Mouse (Mus musculus): ENCODE data around the gene Nck1.

The Nck1 gene

GRCm38 (mm10) chr9:100534686-100535085, 11.2 kb downstream of the Nck1 start:
- DNase-seq (ENCODE audit: low read depth) = no peak

DNA sequence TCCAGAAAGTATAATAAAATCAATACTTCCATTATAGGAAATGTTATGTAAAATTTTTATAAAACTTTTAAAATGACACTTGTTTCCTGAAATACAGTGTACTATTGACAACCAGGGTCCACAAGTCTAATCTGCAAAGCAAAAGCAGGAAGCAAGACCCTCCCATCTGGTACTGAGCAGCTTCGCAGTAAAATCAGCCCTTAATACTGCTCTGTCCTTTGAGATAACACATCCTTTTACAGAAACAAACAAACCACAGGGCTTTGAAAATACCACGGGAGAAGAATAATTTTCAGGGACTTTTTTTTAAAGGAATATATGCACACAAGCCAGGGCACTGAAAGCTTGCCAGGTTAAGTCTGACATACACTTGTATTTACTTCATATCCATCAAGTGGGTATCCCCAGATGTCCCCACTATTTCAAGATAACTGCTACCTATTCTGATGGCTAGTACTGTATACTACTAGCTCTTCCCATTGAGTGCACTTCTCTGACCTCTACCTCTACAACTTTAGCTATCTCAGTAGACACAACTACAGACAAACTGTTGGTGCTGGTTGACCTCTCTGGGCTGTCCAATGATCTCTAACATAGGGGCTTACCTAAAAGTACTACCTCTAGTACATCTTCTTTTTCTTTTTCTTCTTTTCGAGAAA, 13.0 kb downstream of the Nck1 start:
- no peak for DNase-seq (ENCODE audit: low read depth)

DNA sequence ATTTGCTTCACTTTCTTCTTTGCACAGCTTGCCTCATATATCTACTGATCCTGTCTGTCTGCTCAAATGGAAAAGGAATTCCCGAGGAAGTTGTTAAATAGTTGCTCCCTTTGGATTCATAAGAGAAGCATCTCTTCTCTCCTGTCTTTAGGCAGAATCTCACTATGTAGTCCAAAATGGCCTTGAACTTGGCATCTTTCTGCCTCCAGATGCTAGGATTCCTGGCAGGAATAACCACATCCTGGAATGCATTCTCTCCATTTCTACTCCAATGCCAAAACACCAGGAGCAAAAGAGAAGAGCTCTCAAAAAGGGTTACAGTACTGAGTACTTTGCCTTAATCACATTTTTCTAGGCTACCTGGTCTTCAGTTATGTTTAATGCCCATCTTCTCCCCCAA, 14.6 kb downstream of the Nck1 start:
- DNase-seq (ENCODE audit: low read depth) = no peak

DNA sequence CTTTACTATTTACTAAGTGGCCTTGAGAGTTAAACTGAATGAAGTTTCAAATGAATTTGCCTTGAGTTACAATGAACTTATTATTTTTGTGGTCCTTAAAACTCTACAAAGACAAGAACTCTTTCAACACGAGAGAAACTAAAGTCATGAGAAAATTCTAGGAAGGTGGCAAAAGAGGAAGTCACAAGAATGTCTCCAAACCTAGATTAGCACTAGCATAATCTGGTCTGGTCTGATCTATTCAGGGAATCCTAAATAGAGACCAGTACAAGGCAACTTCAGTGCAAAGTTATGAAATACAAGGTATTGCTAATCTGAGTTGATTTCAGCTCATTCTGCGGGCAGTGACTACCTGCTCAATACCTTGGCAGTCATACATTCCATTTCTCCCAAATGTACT, 20.7 kb downstream of the Nck1 start:
- no peak for DNase-seq (ENCODE audit: low read depth)

- peak; percentile 65 for DNase-seq (ENCODE audit: low read depth)
Observed at GRCm38 (mm10) chr9:100522029-100522428, 23.9 kb downstream of the Nck1 start.

DNA sequence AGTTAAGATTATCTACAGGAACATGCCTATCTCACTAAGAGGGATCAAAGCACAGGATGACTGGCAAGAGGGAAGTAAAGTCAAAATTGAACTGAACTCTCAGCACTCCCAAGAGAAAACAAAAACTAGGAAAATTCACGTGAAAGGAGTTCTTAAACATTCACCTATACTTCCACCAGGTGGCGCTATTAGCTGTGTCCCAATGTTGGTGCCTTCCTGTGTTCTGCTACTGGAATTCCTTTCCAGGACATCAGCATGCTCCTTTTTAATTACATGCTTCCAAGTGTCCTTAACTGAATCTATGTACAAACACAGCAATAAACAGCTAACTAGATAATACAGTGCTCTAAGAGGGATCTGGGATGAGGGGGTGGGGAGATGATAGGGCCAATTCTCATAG, 25.3 kb downstream of the Nck1 start:
- DNase-seq (ENCODE audit: low read depth) = peak; percentile 70

GRCm38 (mm10) chr9:100520012-100520411, 25.9 kb downstream of the Nck1 start:
- peak; percentile 24 for DNase-seq (ENCODE audit: low read depth)

GRCm38 (mm10) chr9:100507581-100507980, 38.4 kb downstream of the Nck1 start:
- DNase-seq (ENCODE audit: low read depth) = no peak

DNA sequence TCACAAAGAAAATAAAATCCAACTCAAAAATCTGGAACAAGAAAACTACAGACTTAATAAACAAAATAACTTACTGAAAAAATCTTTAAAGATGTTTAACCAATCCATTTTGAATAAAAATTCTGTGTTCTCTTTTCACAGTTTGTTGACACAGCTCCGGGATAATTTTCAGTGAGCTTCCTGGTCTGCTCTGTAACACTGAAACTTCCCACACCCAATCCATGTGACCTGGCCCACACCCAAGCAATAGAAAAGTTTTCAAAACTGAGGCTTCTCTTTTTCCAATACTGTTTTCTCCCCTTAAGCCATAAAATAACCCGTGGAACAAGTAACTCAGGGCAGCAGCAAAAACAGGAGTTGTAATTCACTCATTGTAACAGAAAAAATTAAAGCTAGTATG, 39.3 kb downstream of the Nck1 start:
- DNase-seq (ENCODE audit: low read depth) = no peak

- no peak for DNase-seq (ENCODE audit: low read depth)
Observed at GRCm38 (mm10) chr9:100505498-100505897, 40.4 kb downstream of the Nck1 start.

DNA sequence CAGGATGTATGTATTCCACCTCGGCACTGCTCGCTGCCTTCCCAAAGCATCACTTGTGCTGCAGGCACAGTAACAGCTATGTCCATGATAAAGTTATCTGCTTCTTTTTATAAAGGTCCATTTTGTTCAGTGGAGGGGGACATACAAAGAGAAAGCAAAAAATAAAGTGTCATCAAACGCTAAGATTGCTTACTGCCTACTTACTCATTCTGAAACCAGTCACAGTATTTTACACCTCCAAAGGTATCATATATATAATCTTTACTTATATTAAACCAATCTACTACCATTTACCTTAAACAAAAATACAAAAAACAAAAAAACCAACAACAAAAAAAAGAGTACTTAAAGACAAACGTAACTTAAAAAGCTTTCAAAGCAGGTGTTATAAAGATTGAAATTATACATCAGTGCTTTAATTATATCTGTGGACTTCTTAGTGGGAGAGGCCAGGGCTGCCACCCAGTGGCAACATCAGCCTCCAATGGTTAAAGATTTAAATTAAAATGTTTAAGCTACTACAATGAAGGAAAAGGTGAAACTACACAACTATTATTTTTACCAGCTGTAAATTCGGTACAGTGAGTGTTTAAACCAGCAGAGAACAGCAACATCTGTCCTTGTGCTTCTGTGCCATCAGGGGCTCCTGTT, 52.2 kb downstream of the Nck1 start:
- DNase-seq (ENCODE audit: low read depth) = peak; percentile 61

DNA sequence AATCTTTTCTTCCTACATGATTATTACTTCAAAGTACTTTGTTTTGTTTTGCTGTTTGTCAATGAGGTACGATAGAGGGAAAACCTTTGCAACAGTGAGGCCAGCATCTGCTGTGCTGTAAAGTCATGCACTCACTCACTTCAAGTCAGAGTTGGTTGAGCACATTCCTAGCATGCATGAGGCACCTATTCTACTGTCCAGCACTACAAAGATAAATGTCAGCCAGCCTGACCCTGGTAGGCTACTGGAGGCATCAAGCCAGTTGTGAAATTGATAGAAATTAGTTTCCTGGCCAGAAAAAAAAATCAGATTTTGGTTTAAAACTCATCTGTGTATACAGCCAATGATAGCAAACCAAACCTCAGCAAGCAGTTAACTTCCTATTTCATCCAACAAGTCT, 54.5 kb downstream of the Nck1 start:
- no peak for DNase-seq (ENCODE audit: low read depth)

- DNase-seq (ENCODE audit: low read depth) = no peak
Observed at GRCm38 (mm10) chr9:100488969-100489368, 57.0 kb downstream of the Nck1 start.

DNA sequence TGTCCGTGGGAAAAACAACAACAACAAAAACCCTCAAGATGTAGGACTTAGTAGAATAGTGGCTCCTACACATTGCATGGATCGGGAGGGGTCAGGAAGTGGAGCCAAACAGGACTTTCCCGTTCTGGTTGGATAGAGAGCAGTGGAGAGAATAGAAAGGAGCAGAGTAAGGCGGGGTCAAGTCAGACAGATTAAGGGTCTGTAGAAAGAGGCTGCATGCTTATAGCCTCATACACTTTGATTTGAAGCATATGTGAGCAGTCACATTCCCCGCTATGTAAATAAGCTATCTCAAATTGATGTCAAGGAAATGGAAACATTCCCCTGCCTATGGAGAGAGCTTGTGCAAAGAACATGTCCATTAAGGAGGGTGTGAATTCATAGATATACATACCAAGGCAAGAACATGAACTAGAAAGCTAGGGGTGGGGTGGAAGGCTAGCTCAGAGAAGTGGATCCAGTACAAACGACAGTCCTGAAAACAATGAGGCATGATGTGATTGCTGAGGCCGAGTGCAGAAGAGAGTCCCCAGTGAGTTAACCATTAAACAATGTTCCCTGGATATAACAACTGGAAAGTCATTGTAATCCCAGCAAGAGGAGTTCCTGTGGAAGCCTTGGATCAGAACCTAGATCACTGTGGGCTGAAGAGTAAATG, 57.7 kb downstream of the Nck1 start:
- DNase-seq (ENCODE audit: low read depth) = no peak

DNA sequence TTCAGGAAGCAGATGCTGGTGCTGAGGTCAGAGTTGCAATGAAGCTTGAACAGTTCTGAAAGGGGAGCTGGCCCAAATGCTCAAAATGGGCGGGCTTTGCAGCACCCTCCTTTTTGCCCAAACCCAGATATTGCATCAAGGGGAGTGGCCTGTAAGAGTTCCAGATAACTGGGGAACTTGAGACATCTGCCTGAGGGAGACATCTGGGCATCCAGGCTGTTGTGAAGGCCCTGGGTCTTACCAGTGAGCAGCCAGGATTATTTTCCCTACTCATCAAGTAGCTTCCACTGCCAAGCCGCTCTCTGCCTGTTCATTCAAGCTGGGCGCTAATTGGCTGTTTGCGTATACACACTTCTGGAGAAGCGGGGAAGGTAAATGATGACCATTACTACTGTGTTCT, 59.5 kb downstream of the Nck1 start, which contains the start of gene Il20rb:
Gene Il20rb (minus strand): TSS at position 358 of the 400 bp plus-strand sequence.
- DNase-seq (ENCODE audit: low read depth) = no peak

GRCm38 (mm10) chr9:100483318-100483717, 62.6 kb downstream of the Nck1 start:
- no peak for DNase-seq (ENCODE audit: low read depth)

- no peak for DNase-seq (ENCODE audit: low read depth)
Observed at GRCm38 (mm10) chr9:100481626-100482025, 64.3 kb downstream of the Nck1 start.

GRCm38 (mm10) chr9:100474056-100474455, 71.9 kb downstream of the Nck1 start:
- DNase-seq (ENCODE audit: low read depth) = no peak

DNA sequence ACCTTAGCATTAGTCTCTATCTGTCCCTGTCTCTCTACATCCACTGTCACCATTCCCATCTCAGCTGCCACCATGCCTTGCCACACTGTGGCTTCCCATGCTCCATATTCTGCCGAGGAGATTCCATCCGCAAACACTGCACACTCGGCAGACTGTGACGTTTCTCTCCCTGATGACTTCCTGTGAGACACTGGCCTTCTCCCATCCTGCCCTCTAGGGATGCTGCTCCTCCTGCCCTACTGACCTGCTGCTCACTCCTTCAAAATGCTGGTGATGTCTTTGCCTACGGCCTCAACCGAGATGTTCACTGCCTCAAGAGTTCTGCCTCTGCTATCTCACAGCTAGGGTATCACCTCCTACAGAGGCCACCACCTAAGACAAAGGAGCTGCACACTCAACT, 72.6 kb downstream of the Nck1 start:
- no peak for DNase-seq (ENCODE audit: low read depth)

DNA sequence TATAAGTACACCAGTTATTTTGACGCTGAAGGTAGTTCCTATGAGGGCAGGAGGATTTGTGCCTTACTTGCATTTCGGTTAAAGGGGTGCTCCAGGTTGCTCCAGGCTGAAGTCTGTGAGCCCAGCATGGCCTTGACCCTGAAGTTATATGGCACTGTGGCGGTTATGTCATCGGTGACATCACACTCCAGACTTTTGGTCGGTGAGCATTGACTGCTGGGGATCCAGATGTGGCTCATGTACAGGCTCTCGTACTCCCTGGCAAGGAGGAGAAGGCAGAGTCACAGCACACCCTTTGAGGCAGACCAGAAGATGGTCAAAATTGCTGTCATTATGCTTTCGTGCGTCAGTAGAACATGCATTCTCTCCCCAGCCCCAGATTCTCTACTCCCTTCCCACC, 73.0 kb downstream of the Nck1 start:
- DNase-seq (ENCODE audit: low read depth) = no peak

DNA sequence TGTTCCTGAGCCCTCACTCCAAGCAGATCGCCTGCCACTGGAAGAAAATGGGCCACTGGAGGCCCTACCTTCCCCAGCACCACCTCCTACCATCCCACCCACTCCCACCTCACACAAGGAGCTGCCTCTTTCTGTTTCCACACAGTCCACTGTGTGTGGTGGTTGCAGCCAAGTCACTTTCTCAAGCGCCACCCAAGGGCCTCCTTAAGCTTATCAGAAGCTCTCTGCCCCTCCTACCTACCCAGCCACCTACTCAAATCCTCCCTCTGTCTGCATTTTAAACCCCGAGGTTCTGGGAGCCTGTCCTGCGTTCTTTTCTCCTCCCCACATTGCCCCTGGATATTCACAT, 74.4 kb downstream of the Nck1 start:
- DNase-seq (ENCODE audit: low read depth) = no peak

- no peak for DNase-seq (ENCODE audit: low read depth)
Observed at GRCm38 (mm10) chr9:100470936-100471604, 74.9 kb downstream of the Nck1 start.

- DNase-seq (ENCODE audit: low read depth) = no peak
Observed at GRCm38 (mm10) chr9:100470228-100470627, 75.7 kb downstream of the Nck1 start.
